Mouse (Mus musculus) midbrain, embryonic 13.5 days (tissue): ENCODE results near the gene Cdk11b. TPM values are rescaled to one million over a fixed set of nuclear protein-coding genes. Genes with fewer than 3 reads are reported as not detected.

ENCODE experiments used
- ATAC-seq: fragments of 200-750 bp; cut with Nextera tagmentation; 2 replicates; pipeline ENCODE4 v1.8.0; 2017; ENCODE audit warnings: mild to moderate bottlenecking, moderate TSS enrichment, moderate library complexity
- H3K27ac ChIP-seq: fragments of 300-500 bp; sonication (generic); 2 replicates; pipeline ENCODE4 v1.5.1; 2015; ENCODE audit warnings: inconsistent platforms, mild to moderate bottlenecking, moderate library complexity
- H3K27me3 ChIP-seq: fragments of 300-500 bp; sonication (generic); 2 replicates; pipeline ENCODE4 v1.6.1; 2015; ENCODE audit warnings: mild to moderate bottlenecking, inconsistent platforms
- H3K36me3 ChIP-seq: fragments of 300-500 bp; sonication (generic); 2 replicates; pipeline ENCODE4 v1.6.1; 2015; ENCODE audit warnings: mild to moderate bottlenecking, inconsistent platforms
- H3K4me1 ChIP-seq: fragments of 300-500 bp; sonication (generic); replicated peaks from 2 replicates; pipeline ENCODE4 v1.6.1; 2015; ENCODE audit warnings: inconsistent platforms
- H3K4me2 ChIP-seq: fragments of 300-500 bp; sonication (generic); replicated peaks from 2 replicates; pipeline ENCODE4 v1.6.1; 2015; ENCODE audit warnings: moderate library complexity, mild to moderate bottlenecking, inconsistent platforms
- H3K4me3 ChIP-seq: fragments of 300-500 bp; sonication (generic); replicated peaks from 2 replicates; pipeline ENCODE4 v1.5.1; 2015; ENCODE audit warnings: mild to moderate bottlenecking, inconsistent platforms
- H3K9ac ChIP-seq: fragments of 300-500 bp; sonication (generic); replicated peaks from 2 replicates; pipeline ENCODE4 v1.6.1; 2015; ENCODE audit warnings: mild to moderate bottlenecking, inconsistent platforms
- H3K9me3 ChIP-seq: fragments of 300-500 bp; sonication (generic); 2 replicates; pipeline ENCODE4 v1.6.1; 2016; ENCODE audit warnings: mild to moderate bottlenecking, inconsistent platforms
- WGBS: fragments of 180-500 bp; shearing (Covaris S2); methylation state at CpG from one replicate; pipeline ENCODE4 v1.1.7; 2015; 5-methylcytosine and 5-hydroxymethylcytosine counted together
- polyA plus RNA-seq: library from polyadenylated mRNA; unstranded; fragments of >200 nt; fragmentation: Nextera tagmentation; extraction: Ambion mirVana; gene quantifications from 2 replicates; pipeline ENCODE4 v1.2.1, GENCODE M21; 2015

Gene Cdk11b
- polyA plus RNA-seq, 1 experiment from 2014 or later, result 65.1 TPM

DNA sequence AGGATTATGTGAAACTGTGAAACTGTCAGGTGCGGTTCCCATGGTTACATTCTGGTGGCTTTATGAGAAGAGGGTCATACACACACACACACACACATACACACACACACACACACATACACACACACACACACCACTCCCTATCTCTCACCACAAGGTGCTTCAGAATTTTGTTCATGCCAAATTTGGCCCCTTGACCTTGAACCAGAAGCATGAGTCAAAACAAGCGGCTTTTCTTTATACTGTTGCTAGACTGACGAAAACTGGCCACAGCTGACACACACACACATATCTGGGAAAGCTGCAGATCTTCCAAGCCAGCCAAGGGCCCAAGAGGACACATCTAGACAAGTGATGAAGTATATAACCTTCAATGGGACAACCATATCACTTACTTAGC, 28.9 kb upstream of the Cdk11b start:
- Histone ChIP-seq H3K36me3 (peaks cover 4% of the 10 kb centered on the region; the same call in 1 of the 2 replicates), H3K4me1 (0 out of 2 replicates have a peak, but pooled peaks cover 8% of the 10 kb centered on the region), H3K9ac (no peak overlapping the region), H3K4me2 (no peak overlapping the region), H3K27me3 (no peaks in the 10 kb centered on the region), H3K9me3 (no peaks in the 10 kb centered on the region), H3K4me3 (no peak overlapping the region), H3K27ac (no peak overlapping the region)
- WGBS, result 85% methylated on average over 3 of the region's 3 CpGs
- ATAC-seq, result no peak

DNA sequence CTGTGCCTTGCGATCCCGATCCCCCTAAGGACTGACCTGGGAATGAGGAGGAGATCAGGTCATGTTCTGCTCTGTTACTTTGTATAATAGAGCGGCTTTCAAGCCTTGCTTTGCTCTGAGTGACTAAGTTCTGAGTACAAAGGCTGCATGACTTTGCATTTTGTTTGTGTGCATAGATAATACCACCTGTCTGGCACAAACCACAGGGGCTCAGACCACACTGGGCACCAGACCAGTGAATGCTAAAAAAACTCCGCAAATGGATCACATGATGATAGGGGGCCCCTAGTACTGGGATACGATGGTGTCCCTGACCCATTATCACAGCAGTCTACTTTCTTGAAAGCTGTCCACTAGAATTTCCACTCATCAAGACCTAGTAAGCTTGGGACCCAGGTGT, 28.0 kb upstream of the Cdk11b start:
- ATAC-seq, result no peak
- no peaks in the 10 kb centered on the region for H3K27me3 ChIP-seq
- WGBS, result 81% methylated on average over 5 of the region's 5 CpGs
- no peak overlapping the region for H3K27ac ChIP-seq
- no peaks in the 10 kb centered on the region for H3K36me3 ChIP-seq
- H3K9ac ChIP-seq, result no peak overlapping the region
- no peak overlapping the region for H3K4me3 ChIP-seq
- H3K9me3 ChIP-seq, result no peaks in the 10 kb centered on the region
- 0 out of 2 replicates have a peak, but pooled peaks cover 8% of the 10 kb centered on the region for H3K4me1 ChIP-seq
- no peak overlapping the region for H3K4me2 ChIP-seq

DNA sequence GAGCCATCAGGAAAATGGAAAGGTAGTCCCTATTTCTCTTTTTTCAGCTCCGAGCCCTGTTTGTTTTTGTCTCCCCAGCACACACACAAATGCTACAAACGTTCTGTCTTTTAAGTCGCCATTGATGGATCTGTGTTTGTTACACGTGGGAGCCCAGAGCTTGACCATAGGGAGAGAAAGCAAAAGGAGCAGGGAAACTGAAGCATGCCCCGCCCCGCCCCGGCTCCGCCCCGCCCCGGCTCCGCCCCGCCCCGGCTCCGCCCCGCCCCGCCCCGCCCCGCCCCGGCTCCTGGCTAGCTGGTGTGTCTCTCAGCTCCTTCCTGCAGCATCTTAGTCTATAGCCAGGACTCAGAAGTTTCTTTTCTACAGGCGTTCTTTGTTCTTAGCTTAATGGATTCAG, 26.1 kb upstream of the Cdk11b start:
- Histone ChIP-seq H3K4me2 (no peak overlapping the region), H3K4me1 (peaks cover 24% of the 10 kb centered on the region), H3K27me3 (no peaks in the 10 kb centered on the region), H3K4me3 (no peak overlapping the region), H3K36me3 (peaks cover 8% of the 10 kb centered on the region; the same call in 1 of the 2 replicates), H3K9me3 (no peaks in the 10 kb centered on the region), H3K27ac (no peak overlapping the region), H3K9ac (no peak overlapping the region)
- 32% methylated on average over 19 of the region's 20 CpGs for WGBS
- ATAC-seq, result no peak

DNA sequence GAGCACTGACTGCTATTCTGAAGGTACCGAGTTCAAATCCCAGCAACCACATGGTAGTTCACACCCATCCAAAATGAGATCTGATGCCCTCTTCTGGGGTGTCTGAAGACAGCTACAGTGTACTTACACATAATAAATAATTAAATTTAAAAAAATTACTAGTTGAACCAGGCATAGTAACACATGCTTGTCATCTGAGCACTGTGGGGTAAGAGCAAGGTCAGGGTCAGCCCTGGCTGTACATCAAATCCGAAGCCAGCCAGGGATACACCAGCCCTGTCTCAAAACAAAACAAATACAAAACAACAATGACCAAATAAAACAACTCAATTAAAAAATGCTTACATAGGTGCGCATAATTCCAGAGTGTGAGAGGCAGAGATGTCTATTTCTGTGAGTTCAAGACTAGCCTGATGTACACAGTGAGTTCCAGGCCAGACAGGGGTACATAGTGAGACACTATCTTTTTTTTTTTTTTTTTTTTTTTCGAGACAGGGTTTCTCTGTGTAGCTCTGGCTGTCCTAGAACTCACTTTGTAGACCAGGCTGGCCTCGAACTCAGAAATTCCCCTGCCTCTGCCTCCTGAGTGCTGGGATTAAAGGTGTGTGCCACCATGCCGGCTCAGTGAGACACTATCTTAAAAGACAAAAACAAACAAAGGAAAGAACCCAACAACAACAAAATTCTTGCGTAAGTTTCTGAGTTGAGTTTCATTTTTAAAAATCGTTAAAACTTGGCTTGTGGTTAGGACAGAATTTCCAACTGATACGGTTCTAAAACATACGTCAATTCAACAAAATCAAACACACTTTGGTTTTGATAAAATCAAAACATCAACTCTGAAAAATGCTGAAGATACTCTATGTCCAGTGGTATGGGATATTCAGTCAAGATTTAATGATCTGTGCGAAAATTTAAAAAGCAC, 24.5 kb upstream of the Cdk11b start:
- no peak for ATAC-seq
- Histone ChIP-seq H3K9me3 (no peaks in the 10 kb centered on the region), H3K36me3 (peaks cover 14% of the 10 kb centered on the region), H3K27me3 (no peaks in the 10 kb centered on the region), H3K27ac (peak overlapping the region; percentile 99), H3K9ac (peak overlapping the region; percentile 71; the same call in 1 of the 2 replicates), H3K4me1 (peaks cover 24% of the 10 kb centered on the region), H3K4me2 (peak overlapping the region; percentile 96), H3K4me3 (peak overlapping the region; percentile 97)
- WGBS, result 89% methylated on average over 11 of the region's 11 CpGs

DNA sequence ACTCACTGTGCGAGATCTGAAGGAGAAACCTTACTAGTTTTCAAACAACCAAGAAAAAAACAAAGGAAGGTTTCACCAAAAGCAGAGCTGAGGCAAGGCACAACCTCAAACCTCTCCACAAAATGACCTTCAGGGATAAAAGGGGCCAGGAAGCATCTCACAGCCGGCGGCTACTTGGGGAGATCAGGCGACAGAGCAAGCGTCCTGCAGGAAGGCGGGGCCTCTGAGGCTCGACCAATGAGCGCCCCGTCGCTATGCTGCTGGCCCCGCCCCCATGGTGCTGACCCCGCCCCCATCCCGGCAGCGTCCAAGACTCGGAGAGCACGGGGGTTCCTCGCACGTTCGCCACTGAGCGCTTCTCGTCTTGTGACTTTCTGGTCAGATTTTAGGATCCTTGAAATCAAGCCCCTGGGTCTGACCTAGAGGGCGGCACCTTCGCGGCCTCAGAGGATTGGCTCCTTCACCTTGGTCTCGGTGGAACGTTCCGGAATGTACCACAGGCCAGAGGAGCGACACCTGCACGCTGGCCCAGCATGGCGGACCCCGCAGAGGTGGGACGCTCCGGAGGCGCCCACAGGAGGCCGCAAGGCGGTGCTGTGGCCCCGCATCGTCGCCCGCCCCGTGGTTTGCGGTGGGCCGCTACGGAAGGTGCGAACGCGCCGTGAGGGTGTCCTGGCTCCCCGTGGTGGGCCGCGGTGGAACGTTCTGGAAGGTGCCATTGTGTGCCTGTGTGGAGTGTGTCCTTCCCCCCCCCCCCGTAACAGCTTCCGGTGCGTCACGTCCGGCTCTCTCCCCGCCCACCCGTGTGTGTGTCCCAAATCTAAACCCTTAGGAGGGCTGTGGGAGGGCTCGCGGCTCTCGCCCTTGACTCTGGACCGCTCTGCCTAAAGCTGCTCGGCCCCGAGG, 23.3 kb upstream of the Cdk11b start, which contains the start of gene Slc35e2:
Slc35e2 (plus strand) TSS at position 326 of the 906 bp plus-strand sequence.
- H3K4me2 ChIP-seq, result peak within 1 kb of the TSS; percentile 96
- H3K9me3 ChIP-seq, result no peaks in the 10 kb centered on the region
- under 1% methylated on average over 64 of the region's 65 CpGs for WGBS
- H3K4me1 ChIP-seq, result peaks cover 24% of the 10 kb centered on the region
- peak within 1 kb of the TSS; percentile 97 for H3K4me3 ChIP-seq
- H3K9ac ChIP-seq, result peak within 1 kb of the TSS; percentile 99
- ATAC-seq, result peak; percentile 96
- peaks cover 21% of the 10 kb centered on the region for H3K36me3 ChIP-seq
- no peaks in the 10 kb centered on the region for H3K27me3 ChIP-seq
- peak within 1 kb of the TSS; percentile 99 for H3K27ac ChIP-seq

DNA sequence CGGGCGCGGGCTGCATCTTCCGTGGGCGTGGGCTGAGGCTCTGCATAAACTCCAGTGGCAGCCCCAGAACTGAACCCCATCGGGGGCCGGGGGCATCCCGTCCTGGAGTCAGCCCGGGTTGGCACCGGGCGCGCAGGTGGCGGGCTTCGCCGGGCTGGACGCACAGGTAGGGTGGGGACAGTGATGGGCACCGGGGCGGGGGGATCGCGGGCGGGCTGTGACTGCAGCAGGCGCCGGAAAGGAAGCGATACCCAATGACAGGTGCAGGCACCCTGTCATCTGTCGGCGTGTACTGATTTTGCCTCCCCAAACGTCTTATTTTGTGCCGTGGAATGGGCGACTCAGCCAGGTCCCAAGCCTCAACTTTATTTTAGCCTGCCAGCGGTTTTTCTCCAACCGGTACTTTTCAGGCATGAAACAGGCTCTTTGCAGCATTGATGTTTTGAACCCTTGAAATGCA, 22.6 kb upstream of the Cdk11b start:
- H3K9ac ChIP-seq, result peak overlapping the region; percentile 99
- H3K4me3 ChIP-seq, result peak overlapping the region; percentile 97
- peaks cover 23% of the 10 kb centered on the region for H3K36me3 ChIP-seq
- H3K4me1 ChIP-seq, result peaks cover 24% of the 10 kb centered on the region
- no peaks in the 10 kb centered on the region for H3K9me3 ChIP-seq
- peak overlapping the region; percentile 96 for H3K4me2 ChIP-seq
- no peak for ATAC-seq
- no peaks in the 10 kb centered on the region for H3K27me3 ChIP-seq
- under 1% methylated on average over 31 of the region's 31 CpGs for WGBS
- peak overlapping the region; percentile 99 for H3K27ac ChIP-seq

DNA sequence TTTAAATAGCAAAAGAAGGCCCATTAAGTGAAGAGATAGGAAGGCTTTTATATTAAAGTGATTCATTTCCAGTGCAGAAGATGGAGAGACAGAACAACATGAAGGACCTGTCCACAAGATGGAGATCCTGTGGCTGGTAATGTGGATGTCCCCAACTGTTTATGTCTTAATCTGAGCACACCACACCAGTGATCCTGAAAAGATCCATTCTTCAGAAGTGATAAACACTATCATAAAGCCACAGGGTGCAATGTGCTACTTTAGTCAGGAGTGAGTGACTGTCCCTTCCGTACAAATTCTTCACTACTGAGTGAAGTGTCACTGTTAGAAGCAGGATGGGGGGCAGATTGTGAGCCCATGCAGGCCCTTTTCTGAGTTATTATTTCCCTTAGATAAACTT, 21.9 kb upstream of the Cdk11b start:
- H3K27me3 ChIP-seq, result no peaks in the 10 kb centered on the region
- ATAC-seq, result no peak
- peak overlapping the region; percentile 96 for H3K4me2 ChIP-seq
- peaks cover 23% of the 10 kb centered on the region for H3K36me3 ChIP-seq
- H3K27ac ChIP-seq, result no peak overlapping the region
- H3K4me1 ChIP-seq, result peaks cover 24% of the 10 kb centered on the region
- peak overlapping the region; percentile 97 for H3K4me3 ChIP-seq
- WGBS, result 97% methylated on average over 1 of the region's 1 CpGs
- peak overlapping the region; percentile 99; the same call in 1 of the 2 replicates for H3K9ac ChIP-seq
- no peaks in the 10 kb centered on the region for H3K9me3 ChIP-seq

DNA sequence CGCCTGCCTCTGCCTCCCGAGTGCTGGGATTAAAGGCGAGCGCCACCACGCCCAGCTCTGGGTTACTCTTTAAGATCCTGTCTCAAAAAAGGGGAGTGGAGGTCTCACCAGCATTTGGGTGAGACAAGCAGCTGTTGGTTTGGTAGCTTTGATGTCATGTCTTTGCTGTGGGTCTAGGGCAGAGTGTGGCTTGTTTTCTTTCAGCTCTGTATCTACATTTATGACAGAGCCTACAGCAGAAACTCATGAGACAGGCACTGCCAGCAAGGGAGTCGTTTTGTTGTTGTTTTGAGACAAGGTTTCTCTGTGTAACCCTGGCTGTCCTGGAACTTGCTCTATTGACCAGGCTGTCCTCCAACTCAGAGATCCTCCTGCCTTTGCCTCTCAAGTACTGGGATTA, 20.9 kb upstream of the Cdk11b start:
- WGBS, result 95% methylated on average over 6 of the region's 6 CpGs
- H3K4me2 ChIP-seq, result no peak overlapping the region

DNA sequence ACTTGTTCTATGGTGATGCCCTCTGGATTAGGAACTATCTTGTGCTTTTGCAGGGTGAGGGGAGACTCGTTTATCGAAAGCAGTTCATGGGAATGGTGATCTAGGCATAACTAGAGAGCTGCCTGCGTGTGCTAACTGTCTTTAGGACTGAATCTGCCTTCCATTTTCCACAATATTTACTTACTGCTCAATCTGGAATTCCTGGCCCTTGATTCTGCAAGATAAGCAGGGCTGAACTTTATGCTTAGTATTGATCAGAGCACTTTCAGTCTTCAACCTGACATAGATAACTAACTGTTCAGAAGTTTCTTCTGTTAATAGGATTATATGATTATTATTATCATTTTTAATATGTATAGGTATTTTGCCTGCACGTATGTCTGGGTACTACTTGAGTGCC, 19.5 kb upstream of the Cdk11b start:
- WGBS, result 90% methylated on average over 4 of the region's 4 CpGs
- peaks cover 23% of the 10 kb centered on the region for H3K4me1 ChIP-seq
- no peak overlapping the region for H3K27ac ChIP-seq

More for the DNA sequence above, 20.9 kb upstream of the Cdk11b start:
- Histone ChIP-seq H3K27me3 (no peaks in the 10 kb centered on the region), H3K4me3 (no peak overlapping the region), H3K4me1 (peaks cover 24% of the 10 kb centered on the region), H3K9me3 (no peaks in the 10 kb centered on the region), H3K36me3 (peaks cover 23% of the 10 kb centered on the region), H3K9ac (no peak overlapping the region), H3K27ac (no peak overlapping the region)
- ATAC-seq, result no peak

DNA sequence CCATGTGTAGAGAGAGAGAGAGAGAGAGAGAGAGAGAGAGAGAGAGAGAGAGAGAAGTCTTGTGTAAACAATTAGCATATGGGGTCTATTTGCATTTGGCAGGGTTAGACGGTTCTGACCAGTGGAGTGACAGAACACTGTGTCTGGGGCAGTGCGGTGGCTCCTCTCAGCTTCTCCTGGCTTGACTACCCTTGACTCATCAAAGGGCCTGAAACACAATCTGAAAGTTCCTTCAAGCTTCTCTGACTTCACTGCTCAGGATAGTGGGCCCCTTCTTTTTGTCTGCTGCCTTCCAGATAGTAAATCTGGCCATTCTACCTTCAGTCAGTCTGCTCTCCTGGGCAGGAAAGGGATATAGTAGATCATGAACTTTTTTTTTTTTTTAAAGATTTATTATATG, 17.8 kb upstream of the Cdk11b start:
- no peak for ATAC-seq
- 84% methylated on average over 2 of the region's 2 CpGs for WGBS
- H3K27ac ChIP-seq, result no peak overlapping the region
- H3K27me3 ChIP-seq, result no peaks in the 10 kb centered on the region
- peaks cover 16% of the 10 kb centered on the region for H3K4me1 ChIP-seq
- peaks cover 44% of the 10 kb centered on the region for H3K36me3 ChIP-seq
- H3K4me2 ChIP-seq, result no peak overlapping the region
- no peak overlapping the region for H3K9ac ChIP-seq
- H3K9me3 ChIP-seq, result no peaks in the 10 kb centered on the region
- H3K4me3 ChIP-seq, result no peak overlapping the region

More for the DNA sequence above, 19.5 kb upstream of the Cdk11b start:
- no peak overlapping the region for H3K4me3 ChIP-seq
- H3K4me2 ChIP-seq, result no peak overlapping the region
- H3K36me3 ChIP-seq, result peaks cover 30% of the 10 kb centered on the region
- no peaks in the 10 kb centered on the region for H3K9me3 ChIP-seq
- no peak for ATAC-seq
- no peaks in the 10 kb centered on the region for H3K27me3 ChIP-seq
- no peak overlapping the region for H3K9ac ChIP-seq

DNA sequence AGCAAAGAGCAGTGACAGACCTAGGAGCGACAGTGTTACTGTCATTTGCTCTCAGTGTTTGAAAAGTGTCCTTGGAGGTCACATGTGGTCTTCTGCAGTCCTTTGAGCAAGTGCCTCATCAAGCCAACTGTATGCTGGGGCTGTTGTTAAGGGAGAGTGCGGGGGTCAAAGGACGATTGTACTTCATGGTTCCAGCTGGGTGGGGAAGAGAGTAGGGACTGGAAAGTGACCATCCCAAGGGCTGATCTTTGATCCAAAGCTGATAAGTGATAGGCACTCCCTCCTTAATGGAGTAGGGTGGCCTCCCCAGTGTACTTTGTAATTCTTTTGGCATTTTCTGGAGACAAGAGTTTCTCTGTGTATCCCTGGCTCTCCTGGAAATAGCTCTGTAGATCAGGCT, 12.8 kb upstream of the Cdk11b start:
- no peak overlapping the region for H3K9ac ChIP-seq
- no peaks in the 10 kb centered on the region for H3K4me1 ChIP-seq
- WGBS, result 92% methylated on average over 3 of the region's 3 CpGs
- no peak overlapping the region for H3K27ac ChIP-seq
- ATAC-seq, result no peak
- no peaks in the 10 kb centered on the region for H3K9me3 ChIP-seq
- no peaks in the 10 kb centered on the region for H3K27me3 ChIP-seq
- H3K36me3 ChIP-seq, result peaks cover 66% of the 10 kb centered on the region
- H3K4me2 ChIP-seq, result no peak overlapping the region
- H3K4me3 ChIP-seq, result no peak overlapping the region
